Mouse (Mus musculus): ENCODE measurements around the gene Dhfr. TPM values are rescaled to one million over a fixed set of nuclear protein-coding genes. Genes with fewer than 3 reads are reported as not detected.

The Dhfr gene
- polyA plus RNA-seq, 1 experiment: 1.7 TPM

DNA sequence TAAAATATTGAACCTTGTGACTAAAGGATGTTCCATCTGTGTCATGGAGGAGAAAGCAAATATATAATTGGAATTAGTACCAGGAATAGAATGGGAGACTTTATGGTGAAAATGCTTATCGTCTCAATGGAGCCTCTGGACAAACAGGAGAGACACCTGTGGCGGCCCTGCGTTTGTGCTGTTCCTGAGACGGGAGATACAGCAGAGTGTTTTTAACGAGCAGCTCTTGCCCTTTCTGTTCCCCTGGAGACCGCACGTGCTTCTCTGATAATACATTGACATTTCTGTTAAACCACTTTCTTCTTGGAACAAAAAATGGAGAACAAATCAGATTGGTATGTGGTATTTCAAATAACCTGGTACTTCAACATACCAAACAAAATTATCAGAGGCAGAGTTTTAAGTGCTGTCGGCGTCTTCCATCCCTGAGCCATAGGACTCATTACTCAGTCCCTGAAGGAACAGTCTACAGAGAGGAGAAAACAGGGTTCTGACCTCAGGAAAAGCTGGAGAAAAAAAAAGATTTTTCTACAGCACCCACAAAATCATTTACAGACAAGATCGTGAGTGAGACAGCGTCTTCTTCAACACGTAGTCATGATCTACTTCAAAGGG, 38.6 kb downstream of the Dhfr start:
- no peak for DNase-seq (ENCODE audit: low spot score)

- DNase-seq (ENCODE audit: low spot score): no peak
Measured at GRCm38 (mm10) chr13:92398491-92399384, 44.2 kb downstream of the Dhfr start.

GRCm38 (mm10) chr13:92402063-92402462, 47.5 kb downstream of the Dhfr start:
- DNase-seq (ENCODE audit: low spot score): no peak

GRCm38 (mm10) chr13:92403496-92403895, 49.0 kb downstream of the Dhfr start:
- DNase-seq (ENCODE audit: low spot score): no peak

DNA sequence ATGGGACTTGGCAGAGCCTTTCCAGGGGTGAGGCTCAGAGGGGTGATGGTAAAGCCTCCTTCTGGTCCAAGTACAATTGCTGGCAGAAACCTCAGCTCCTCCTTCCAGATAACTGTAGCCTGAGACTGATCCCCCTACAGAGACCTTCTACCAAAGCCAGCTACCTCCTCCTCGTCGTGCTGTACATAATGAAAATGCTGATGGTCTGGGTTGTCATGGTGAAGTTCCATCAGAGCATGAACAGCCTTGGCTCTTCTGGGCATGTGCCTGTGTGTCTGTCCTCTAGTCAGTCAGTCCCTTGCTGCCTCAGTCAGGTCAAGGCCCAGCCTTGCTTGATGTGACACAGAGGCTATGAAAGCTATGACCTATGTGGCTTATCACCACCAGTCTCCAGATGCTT, 56.0 kb downstream of the Dhfr start:
- DNase-seq (ENCODE audit: low spot score): no peak

- no peak for DNase-seq (ENCODE audit: low spot score)
Measured at GRCm38 (mm10) chr13:92419630-92420029, 65.1 kb downstream of the Dhfr start.

- no peak for DNase-seq (ENCODE audit: low spot score)
Measured at GRCm38 (mm10) chr13:92423711-92424110, 69.2 kb downstream of the Dhfr start.

DNA sequence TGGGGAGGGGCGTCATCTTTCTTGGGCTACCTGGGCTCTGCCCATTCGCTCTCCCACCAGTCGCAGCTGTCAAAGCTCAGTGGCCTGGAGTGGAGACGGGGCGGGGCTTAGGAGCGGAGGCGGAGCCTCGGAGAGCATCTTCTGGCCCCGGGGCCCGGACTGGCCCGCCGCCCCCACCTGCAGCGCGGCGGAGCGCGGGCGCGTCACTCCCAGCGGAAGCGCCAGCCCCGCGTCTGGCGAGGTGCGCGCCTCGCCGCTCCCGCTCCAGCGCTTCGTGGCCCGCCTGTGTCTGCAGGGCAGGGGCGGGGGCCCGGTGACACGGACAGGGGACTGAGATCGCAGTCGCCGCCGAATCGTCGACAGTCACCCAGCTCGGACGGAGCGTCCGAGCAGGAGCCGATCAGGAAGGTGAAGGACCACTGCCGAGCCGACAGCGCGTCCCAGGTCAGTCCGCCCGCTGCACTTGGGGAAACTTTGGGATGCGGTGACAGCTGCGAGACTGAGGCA, 71.3 kb downstream of the Dhfr start, which contains the start of gene Ankrd34b:
Ankrd34b (plus strand) TSS at position 139 of the 507 bp plus-strand sequence.
- no peak for DNase-seq (ENCODE audit: low spot score)

DNA sequence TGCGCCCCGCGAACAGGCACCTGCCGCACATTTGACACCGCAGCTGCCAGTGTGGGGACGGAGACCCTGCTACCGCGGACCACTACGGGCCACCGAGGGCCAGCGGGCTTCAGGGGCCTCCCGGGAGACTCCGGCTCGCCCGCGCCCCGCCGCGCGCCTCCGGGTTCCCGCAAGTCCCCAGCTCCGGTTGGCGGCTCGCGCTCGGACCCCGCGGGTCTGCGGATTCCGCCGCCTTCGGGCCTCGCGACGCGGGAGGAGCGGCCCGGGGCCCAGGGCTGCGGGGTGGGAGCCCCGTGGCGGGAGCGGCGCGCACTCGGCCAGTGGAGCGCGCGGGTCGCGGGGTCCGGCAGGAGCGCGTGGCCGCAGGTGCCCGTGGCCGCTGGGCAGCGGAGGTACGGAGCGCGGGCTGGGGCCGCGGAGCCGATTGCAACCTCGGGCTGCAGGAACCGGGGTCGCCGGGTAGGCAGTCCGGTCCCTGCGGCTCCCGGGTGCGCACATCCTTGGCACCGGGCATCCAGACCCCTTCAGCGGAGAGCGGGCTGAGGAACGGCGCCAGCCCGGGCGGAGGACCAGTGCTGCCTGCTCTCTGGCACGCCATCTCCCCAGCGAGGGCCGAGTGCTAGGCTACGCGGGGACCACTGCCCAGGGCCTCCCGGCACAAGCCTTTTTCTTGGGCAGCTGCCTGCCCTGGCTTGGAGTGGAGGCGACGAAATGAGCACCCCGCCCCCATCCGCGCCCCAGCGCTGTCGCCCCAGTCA, 71.9 kb downstream of the Dhfr start:
- no peak for DNase-seq (ENCODE audit: low spot score)

- no peak for DNase-seq (ENCODE audit: low spot score)
Measured at GRCm38 (mm10) chr13:92427351-92427855, 72.9 kb downstream of the Dhfr start.

Other genes starting within 250 kb of the Dhfr start
- 2.6 and 3.7 TPM in 2 replicates for gene Rasgrf2, start 223.1 kb upstream of the Dhfr start, polyA plus RNA-seq (2012; rRNA removed)
- gene Gm20379, start 48.7 kb upstream of the Dhfr start, polyA plus RNA-seq (2012; rRNA removed): not detected in 2 replicates
- 8.8 and 10.2 TPM in 2 replicates for gene Msh3, start 277 bp downstream of the Dhfr start, polyA plus RNA-seq (2012; rRNA removed)
- gene Ankrd34b, start 71.2 kb downstream of the Dhfr start, polyA plus RNA-seq (2012; rRNA removed): not detected in 2 replicates
- 8.4 and 9.8 TPM in 2 replicates for gene Fam151b, start 129.3 kb downstream of the Dhfr start, polyA plus RNA-seq (2012; rRNA removed)
- 10.3 and 10.7 TPM in 2 replicates for gene Zfyve16, start 176.1 kb downstream of the Dhfr start, polyA plus RNA-seq (2012; rRNA removed)
- not detected in 2 replicates for gene Spz1, start 221.4 kb downstream of the Dhfr start, polyA plus RNA-seq (2012; rRNA removed)